Mouse (Mus musculus) ES-Bruce4 (cell line): ENCODE results near the gene Hnf1a.
"Not testable (repeated sequence)": the region's sequence is repeated elsewhere in the genome, so short reads cannot be mapped to it uniquely, and the experiment has no call there.

Experiments
- CTCF ChIP-seq: IDR thresholded peaks from one replicate; pipeline ENCODE4 v1.8.1; 2011; ENCODE audit warnings: low read depth, low read length
- POLR2A ChIP-seq: IDR thresholded peaks from one replicate; pipeline ENCODE4 v1.8.1; 2011; ENCODE audit warnings: low read length; ENCODE audit not compliant: insufficient read depth

- not testable (repeated sequence) for TF ChIP-seq POLR2A, CTCF
Observed at GRCm38 (mm10) chr5:114917357-114917756, 53.5 kb downstream of the Hnf1a start.
